Mouse (Mus musculus): ENCODE data around the gene Hsf5. TPM values are rescaled to one million over a fixed set of nuclear protein-coding genes. Genes with fewer than 3 reads are reported as not detected.

Hsf5 gene
- polyA plus RNA-seq, 1 experiment from 2014 or later: 0.52 TPM

GRCm38 (mm10) chr11:87584711-87585505, 32.1 kb upstream of the Hsf5 start:
- Histone ChIP-seq H3K4me3 (ENCODE audit: low read depth, low read length) (no peak overlapping the region), H3K27ac (ENCODE audit: low read depth, low read length) (no peak overlapping the region), H3K9me3 (ENCODE audit: control insufficient read depth, low read length) (no peaks in the 10 kb centered on the region), H3K36me3 (ENCODE audit: control insufficient read depth, insufficient read depth, low read length) (no peaks in the 10 kb centered on the region), H3K4me2 (ENCODE audit: low read depth, low read length, severe bottlenecking) (no peak overlapping the region), H3K4me1 (replicated peaks; ENCODE audit: control insufficient read depth, insufficient read depth, low read length) (no peaks in the 10 kb centered on the region; the same call in 1 of the 2 replicates), H3K27me3 (ENCODE audit: control insufficient read depth, insufficient read depth, low read length) (no peaks in the 10 kb centered on the region), H3K9ac (ENCODE audit: low read length) (no peak overlapping the region)
- ATAC-seq (replicated peaks; ENCODE audit: low FRiP score) (no peak), DNase-seq (ENCODE audit: low spot score) (peak; percentile 46)
- WGBS: 91% methylated on average over 10 of the region's 10 CpGs

GRCm38 (mm10) chr11:87587211-87587874, 29.6 kb upstream of the Hsf5 start:
- no peaks in the 10 kb centered on the region for H3K36me3 ChIP-seq (ENCODE audit: control insufficient read depth, insufficient read depth, low read length)
- DNase-seq (ENCODE audit: low spot score) (no peak), ATAC-seq (replicated peaks; ENCODE audit: low FRiP score) (no peak)
- peaks cover 6% of the 10 kb centered on the region; the same call in 1 of the 2 replicates for H3K4me1 ChIP-seq (replicated peaks; ENCODE audit: control insufficient read depth, insufficient read depth, low read length)
- no peak overlapping the region for H3K27ac ChIP-seq (ENCODE audit: low read depth, low read length)
- 94% methylated on average over 5 of the region's 5 CpGs for WGBS
- H3K9me3 ChIP-seq (ENCODE audit: control insufficient read depth, low read length): no peaks in the 10 kb centered on the region
- no peaks in the 10 kb centered on the region for H3K27me3 ChIP-seq (ENCODE audit: control insufficient read depth, insufficient read depth, low read length)
- no peak overlapping the region for H3K4me2 ChIP-seq (ENCODE audit: low read depth, low read length, severe bottlenecking)
- H3K9ac ChIP-seq (ENCODE audit: low read length): no peak overlapping the region
- no peak overlapping the region for H3K4me3 ChIP-seq (ENCODE audit: low read depth, low read length)

GRCm38 (mm10) chr11:87589605-87590004, 27.4 kb upstream of the Hsf5 start:
- Histone ChIP-seq H3K4me2 (ENCODE audit: low read depth, low read length, severe bottlenecking) (no peak overlapping the region), H3K9me3 (ENCODE audit: control insufficient read depth, low read length) (no peaks in the 10 kb centered on the region), H3K4me3 (ENCODE audit: low read depth, low read length) (no peak overlapping the region; the same call in 1 of the 2 replicates), H3K27me3 (ENCODE audit: control insufficient read depth, insufficient read depth, low read length) (no peaks in the 10 kb centered on the region), H3K36me3 (ENCODE audit: control insufficient read depth, insufficient read depth, low read length) (no peaks in the 10 kb centered on the region; the same call in 1 of the 2 replicates), H3K27ac (ENCODE audit: low read depth, low read length) (no peak overlapping the region), H3K4me1 (replicated peaks; ENCODE audit: control insufficient read depth, insufficient read depth, low read length) (peaks cover 17% of the 10 kb centered on the region; the same call in 1 of the 2 replicates), H3K9ac (ENCODE audit: low read length) (no peak overlapping the region)
- WGBS: 94% methylated on average over 8 of the region's 8 CpGs
- DNase-seq (ENCODE audit: low spot score): no peak
- ATAC-seq (replicated peaks; ENCODE audit: low FRiP score): no peak

- WGBS: 2% methylated on average over 25 of the region's 25 CpGs
- Histone ChIP-seq H3K9me3 (ENCODE audit: control insufficient read depth, low read length) (no peaks in the 10 kb centered on the region), H3K36me3 (ENCODE audit: control insufficient read depth, insufficient read depth, low read length) (no peaks in the 10 kb centered on the region; the same call in 1 of the 2 replicates), H3K27ac (ENCODE audit: low read depth, low read length) (peak overlapping the region; percentile 80; the same call in 1 of the 2 replicates), H3K4me2 (ENCODE audit: low read depth, low read length, severe bottlenecking) (peak overlapping the region; percentile 80), H3K4me1 (replicated peaks; ENCODE audit: control insufficient read depth, insufficient read depth, low read length) (peaks cover 17% of the 10 kb centered on the region; the same call in 1 of the 2 replicates), H3K4me3 (ENCODE audit: low read depth, low read length) (peak overlapping the region; percentile 81), H3K27me3 (ENCODE audit: control insufficient read depth, insufficient read depth, low read length) (no peaks in the 10 kb centered on the region), H3K9ac (ENCODE audit: low read length) (peak overlapping the region; percentile 84)
- DNase-seq (ENCODE audit: low spot score) (peak; percentile 68), ATAC-seq (replicated peaks; ENCODE audit: low FRiP score) (no peak)
Observed at GRCm38 (mm10) chr11:87590841-87591525, 26.0 kb upstream of the Hsf5 start.

GRCm38 (mm10) chr11:87591526-87592353, 25.2 kb upstream of the Hsf5 start, which contains the start of gene Mtmr4:
Gene Mtmr4, plus strand, starts transcription at chr11:87592162.
- H3K4me3 ChIP-seq (ENCODE audit: low read depth, low read length): peak within 1 kb of the TSS; percentile 81
- no peaks in the 10 kb centered on the region for H3K27me3 ChIP-seq (ENCODE audit: control insufficient read depth, insufficient read depth, low read length)
- peak within 1 kb of the TSS; percentile 85 for H3K9ac ChIP-seq (ENCODE audit: low read length)
- H3K4me1 ChIP-seq (replicated peaks; ENCODE audit: control insufficient read depth, insufficient read depth, low read length): peaks cover 23% of the 10 kb centered on the region; the same call in 1 of the 2 replicates
- WGBS: under 1% methylated on average over 61 of the region's 61 CpGs
- DNase-seq (ENCODE audit: low spot score): peak; percentile 99
- ATAC-seq (replicated peaks; ENCODE audit: low FRiP score): peak; percentile 98
- peak within 1 kb of the TSS; percentile 85 for H3K4me2 ChIP-seq (ENCODE audit: low read depth, low read length, severe bottlenecking)
- H3K9me3 ChIP-seq (ENCODE audit: control insufficient read depth, low read length): no peaks in the 10 kb centered on the region
- no peaks in the 10 kb centered on the region; the same call in 1 of the 2 replicates for H3K36me3 ChIP-seq (ENCODE audit: control insufficient read depth, insufficient read depth, low read length)
- H3K27ac ChIP-seq (ENCODE audit: low read depth, low read length): peak within 1 kb of the TSS; percentile 80

GRCm38 (mm10) chr11:87592354-87592695, 24.6 kb upstream of the Hsf5 start:
- H3K27ac ChIP-seq (ENCODE audit: low read depth, low read length): peak overlapping the region; percentile 73
- no peaks in the 10 kb centered on the region for H3K9me3 ChIP-seq (ENCODE audit: control insufficient read depth, low read length)
- H3K4me2 ChIP-seq (ENCODE audit: low read depth, low read length, severe bottlenecking): peak overlapping the region; percentile 85
- no peaks in the 10 kb centered on the region; the same call in 1 of the 2 replicates for H3K36me3 ChIP-seq (ENCODE audit: control insufficient read depth, insufficient read depth, low read length)
- H3K9ac ChIP-seq (ENCODE audit: low read length): peak overlapping the region; percentile 85
- H3K4me3 ChIP-seq (ENCODE audit: low read depth, low read length): peak overlapping the region; percentile 81
- H3K4me1 ChIP-seq (replicated peaks; ENCODE audit: control insufficient read depth, insufficient read depth, low read length): peaks cover 25% of the 10 kb centered on the region; the same call in 1 of the 2 replicates
- ATAC-seq (replicated peaks; ENCODE audit: low FRiP score) (no peak; the same call in 1 of the 2 replicates), DNase-seq (ENCODE audit: low spot score) (no peak)
- H3K27me3 ChIP-seq (ENCODE audit: control insufficient read depth, insufficient read depth, low read length): no peaks in the 10 kb centered on the region
- WGBS: 0% methylated on average over 12 of the region's 15 CpGs

GRCm38 (mm10) chr11:87592713-87593598, 24.0 kb upstream of the Hsf5 start:
- no peaks in the 10 kb centered on the region for H3K9me3 ChIP-seq (ENCODE audit: control insufficient read depth, low read length)
- H3K27me3 ChIP-seq (ENCODE audit: control insufficient read depth, insufficient read depth, low read length): no peaks in the 10 kb centered on the region
- peak overlapping the region; percentile 85 for H3K4me2 ChIP-seq (ENCODE audit: low read depth, low read length, severe bottlenecking)
- no peaks in the 10 kb centered on the region; the same call in 1 of the 2 replicates for H3K36me3 ChIP-seq (ENCODE audit: control insufficient read depth, insufficient read depth, low read length)
- peaks cover 25% of the 10 kb centered on the region; the same call in 1 of the 2 replicates for H3K4me1 ChIP-seq (replicated peaks; ENCODE audit: control insufficient read depth, insufficient read depth, low read length)
- ATAC-seq (replicated peaks; ENCODE audit: low FRiP score) (no peak), DNase-seq (ENCODE audit: low spot score) (no peak)
- peak overlapping the region; percentile 85 for H3K9ac ChIP-seq (ENCODE audit: low read length)
- H3K27ac ChIP-seq (ENCODE audit: low read depth, low read length): peak overlapping the region; percentile 73
- 46% methylated on average over 13 of the region's 13 CpGs for WGBS
- peak overlapping the region; percentile 81 for H3K4me3 ChIP-seq (ENCODE audit: low read depth, low read length)

All from forebrain, embryonic 11.5 days (tissue).